Mouse (Mus musculus): ENCODE data around the gene Gfod2.

The Gfod2 gene

DNA sequence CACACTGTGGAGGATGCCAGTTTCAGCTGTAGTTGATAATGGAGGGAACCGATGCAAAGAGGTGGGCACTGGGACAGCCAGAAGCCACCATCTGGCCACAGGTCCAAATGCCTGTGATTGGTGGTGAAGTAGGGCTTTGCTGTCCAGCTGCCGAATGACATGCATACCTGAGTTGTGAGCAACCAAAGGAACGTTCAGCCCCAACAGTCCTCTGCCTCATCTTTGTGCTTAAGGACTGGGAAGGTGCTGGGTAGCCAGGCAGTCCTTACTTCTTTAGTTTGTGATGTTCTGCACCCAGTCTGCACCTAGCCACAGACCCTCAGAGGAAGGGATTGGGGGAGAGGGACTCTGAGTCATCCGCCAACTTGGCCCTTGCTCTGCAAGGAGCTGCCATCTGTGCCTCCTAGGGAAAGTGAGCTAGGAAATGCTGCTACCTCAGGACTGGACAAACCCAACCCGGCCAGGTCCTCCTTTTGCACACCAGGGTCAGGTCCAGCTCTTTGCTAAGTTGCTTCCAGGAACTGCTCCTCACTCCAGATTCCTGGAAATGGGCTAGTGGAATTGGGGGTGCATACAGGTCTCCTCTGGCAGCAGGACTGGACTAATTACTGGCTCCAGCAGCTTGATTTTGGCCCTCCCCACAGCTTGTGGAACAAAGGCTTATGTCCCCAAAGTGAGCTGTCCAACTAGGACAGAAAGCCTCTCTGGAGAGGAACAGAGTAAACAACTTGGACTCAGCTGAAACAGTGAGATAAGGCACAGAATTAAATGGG is 10.2 kb upstream of the Gfod2 start:
- DNase-seq (ENCODE audit: low read depth, low spot score): no peak

DNA sequence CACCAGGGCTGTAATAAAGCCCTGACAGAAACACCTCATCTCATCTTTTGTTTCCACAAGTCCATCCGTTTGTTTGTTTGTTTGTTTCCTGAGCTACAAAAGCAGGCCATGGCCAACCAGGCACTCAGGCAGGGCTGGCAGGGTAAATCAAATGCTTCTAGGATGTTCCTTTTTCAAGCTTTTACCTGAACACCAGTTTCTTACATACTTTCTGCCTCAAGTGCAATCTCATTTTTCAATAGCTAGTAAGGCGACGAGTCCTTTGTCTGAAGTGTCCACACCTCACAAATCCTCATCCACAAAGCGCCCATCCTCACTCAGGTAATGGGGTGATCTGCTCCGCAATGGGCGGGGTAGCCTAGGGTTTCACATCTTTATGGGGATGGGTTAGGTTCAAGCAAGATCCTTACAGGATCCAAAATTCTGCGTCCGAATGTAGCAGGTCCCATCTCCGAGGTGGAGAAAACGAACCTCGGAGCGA is 628 bp downstream of the Gfod2 start:
- no peak for DNase-seq (ENCODE audit: low read depth, low spot score)

DNA sequence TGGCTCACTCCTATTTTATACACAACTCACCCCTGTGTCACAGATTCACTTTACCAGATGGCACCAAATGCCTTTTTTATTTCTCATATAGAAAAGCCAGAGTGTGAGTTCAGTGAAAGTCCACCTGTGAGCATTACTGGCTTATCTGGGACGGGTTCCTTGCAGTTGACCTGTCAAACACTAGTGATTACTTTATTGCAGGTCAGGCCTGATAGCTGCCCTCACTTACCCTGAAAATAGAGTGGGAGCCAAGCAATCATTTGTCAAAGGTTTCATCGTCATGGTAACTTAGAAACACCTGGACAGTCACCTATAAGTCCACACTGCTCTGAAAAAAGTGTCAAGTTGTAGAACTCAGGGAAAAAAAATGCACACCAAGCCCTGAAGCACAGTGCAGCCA is 3.8 kb downstream of the Gfod2 start:
- no peak for DNase-seq (ENCODE audit: low read depth, low spot score)

DNA sequence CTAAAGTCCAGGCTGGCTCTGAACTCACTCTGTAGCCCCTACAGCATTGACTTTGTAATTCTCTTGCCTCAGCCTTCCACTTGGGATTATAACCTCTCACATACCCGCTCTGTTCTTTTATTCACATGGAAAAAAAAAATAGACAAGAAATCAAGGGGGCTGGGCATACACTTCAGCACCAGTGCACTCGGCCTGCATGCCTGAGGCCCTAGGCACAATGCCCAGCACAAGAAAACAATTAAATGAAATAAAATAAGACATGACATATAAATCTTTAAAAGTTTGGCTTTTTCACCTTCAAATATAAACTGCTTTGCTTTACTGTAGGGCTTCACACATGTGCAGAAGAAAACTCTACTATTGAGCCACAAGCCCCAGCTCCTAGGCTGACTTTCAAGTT is 4.5 kb downstream of the Gfod2 start:
- DNase-seq (ENCODE audit: low read depth, low spot score): no peak

DNA sequence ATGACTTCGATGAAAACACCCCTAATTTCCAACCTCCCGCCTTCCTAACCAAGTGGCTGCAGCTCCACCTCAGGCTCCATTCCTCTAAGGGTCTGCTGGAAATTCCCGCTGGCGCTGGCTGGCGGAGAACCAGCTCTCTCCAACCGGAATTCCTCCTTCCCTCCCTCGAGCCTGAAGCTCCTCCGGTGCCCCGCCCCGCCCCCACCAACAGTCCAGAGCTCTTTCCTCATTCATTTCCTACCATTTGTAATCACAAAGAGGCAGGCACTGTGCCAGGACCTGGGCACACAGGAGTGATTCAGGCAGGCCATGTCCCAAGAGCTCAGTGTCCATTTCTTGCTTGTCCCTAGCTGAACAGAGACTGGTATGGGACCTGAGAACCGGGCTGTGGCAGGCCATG is 7.9 kb downstream of the Gfod2 start:
- DNase-seq (ENCODE audit: low read depth, low spot score): no peak

DNA sequence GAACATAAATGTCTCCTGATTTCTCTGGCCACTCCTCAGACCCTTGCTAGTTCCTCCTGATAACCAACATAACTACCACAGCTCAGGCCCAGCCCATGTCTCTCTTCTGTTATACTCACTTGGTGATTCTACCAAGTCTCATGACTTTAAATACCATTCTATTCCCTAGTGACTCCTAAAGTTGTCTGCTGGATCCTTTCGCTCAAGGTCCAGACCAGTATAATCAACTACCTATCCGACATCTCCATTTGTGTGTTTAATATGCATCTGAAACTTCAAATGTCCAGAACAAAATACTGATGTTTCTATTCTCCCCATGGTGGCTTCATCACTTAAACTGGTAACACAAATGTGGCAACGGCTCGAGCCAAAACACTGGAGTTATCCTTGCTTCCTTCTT is 15.2 kb downstream of the Gfod2 start:
- no peak for DNase-seq (ENCODE audit: low read depth, low spot score)

DNA sequence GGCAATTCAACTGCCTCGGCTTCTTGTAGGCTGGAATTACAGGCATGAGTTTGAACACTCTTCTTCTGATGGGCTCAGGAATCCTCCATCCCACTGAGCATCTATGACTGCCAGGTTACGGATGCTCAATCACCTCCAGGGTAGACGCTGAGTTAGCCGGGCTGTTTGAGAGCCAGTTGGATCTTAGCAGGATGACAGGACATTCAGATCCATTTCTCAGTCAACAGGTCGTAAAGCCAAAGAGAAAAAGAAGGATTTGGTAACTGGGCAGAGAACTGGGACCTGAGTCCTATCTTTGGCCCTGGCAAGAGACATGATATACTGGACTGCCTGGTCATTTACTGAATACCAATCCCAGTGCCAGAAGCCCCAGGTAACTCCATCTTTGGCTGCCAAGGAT is 19.2 kb downstream of the Gfod2 start:
- DNase-seq (ENCODE audit: low read depth, low spot score): no peak

DNA sequence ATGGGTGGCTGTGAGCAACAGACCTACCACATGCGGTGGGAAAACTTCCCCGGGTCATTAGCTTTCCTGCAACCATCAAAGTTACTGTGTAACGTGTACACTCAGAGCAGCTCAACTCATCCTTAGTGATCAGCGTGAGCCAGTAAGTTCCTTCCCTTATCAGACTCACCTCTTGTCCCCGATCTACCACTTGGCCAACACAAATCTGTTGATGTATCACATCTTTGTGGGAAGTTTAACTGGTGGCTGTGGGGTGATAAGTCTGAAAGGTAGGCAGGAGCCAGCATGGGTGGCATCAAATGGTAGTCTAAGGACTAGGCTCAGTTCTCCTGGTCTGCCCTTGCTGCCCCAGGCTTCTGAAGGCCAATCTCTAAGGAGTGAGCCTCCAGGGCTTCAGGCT is 26.3 kb downstream of the Gfod2 start:
- DNase-seq (ENCODE audit: low read depth, low spot score): no peak

DNA sequence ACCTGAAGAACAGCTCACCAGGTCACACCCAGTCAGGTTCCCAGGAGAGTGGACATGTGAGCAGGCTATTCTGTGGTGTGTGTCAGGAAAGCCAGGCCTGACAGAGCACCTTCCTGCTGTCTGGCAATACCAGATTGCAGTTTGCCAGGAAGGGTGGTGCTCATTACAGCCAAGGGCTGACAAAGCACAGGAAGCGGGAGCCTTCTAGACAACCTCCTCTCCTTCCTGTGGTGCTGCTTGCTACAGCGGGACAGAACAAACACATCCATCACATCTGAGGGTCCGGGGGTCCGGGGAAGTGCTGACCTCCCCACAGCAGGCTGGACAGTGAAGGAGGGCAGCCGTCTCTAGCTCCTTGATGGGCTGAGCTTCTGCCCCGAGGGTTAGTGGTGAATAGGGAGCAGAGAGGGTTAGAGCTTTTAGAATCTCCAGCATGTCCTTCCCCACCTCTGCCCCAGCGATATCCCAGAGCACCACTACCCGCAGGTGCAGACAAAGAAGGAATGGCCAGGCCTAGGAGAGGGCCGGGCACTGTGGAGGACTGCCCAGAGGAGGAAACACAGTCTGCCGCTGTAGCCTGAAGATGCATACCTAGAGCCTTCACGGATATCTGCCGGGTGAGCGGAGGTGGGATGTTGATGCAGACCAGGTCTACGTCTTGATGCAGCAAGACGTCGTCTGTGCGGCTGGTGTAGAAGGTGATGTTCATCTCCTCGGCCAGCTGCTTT is 30.9 kb downstream of the Gfod2 start:
- DNase-seq (ENCODE audit: low read depth, low spot score): no peak

DNA sequence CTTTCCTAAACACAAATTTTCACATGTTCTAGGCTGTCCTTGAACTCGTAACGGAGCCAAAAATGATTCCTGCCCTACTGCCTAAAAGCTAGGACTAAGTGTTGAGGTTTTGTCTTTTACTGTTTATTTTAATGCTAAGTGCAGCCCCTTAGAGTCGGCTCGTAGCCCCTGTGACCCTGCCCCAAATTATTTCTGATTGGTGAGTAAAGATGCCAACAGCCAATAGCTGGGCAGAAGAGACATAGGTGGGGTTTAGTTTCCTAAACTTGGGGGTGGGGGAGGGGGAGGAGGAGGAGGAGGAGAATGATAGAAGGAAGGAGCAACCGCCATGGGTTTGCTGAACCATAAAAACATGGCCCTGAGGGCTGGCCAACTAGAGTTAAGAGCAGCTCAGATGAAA is 32.7 kb downstream of the Gfod2 start:
- DNase-seq (ENCODE audit: low read depth, low spot score): no peak

DNA sequence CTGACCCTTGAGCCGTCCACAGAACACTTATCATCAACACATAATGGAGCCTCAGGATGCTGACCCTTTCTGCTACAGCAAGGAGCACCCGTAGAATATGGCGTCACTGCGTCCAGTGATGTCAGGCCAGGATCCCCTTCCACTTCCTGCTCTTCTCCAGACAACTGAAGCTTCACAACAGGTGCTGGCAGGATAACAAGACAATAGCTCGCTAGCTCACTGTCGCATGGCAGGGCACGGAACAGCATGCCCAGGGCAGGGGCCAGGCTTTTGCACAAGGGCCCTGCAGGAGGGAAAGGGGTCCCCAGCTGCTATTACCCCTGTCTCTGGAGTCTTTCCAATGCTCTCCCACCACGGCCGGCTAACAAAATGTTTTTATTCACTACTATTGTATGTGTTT is 35.6 kb downstream of the Gfod2 start:
- no peak for DNase-seq (ENCODE audit: low read depth, low spot score)

DNA sequence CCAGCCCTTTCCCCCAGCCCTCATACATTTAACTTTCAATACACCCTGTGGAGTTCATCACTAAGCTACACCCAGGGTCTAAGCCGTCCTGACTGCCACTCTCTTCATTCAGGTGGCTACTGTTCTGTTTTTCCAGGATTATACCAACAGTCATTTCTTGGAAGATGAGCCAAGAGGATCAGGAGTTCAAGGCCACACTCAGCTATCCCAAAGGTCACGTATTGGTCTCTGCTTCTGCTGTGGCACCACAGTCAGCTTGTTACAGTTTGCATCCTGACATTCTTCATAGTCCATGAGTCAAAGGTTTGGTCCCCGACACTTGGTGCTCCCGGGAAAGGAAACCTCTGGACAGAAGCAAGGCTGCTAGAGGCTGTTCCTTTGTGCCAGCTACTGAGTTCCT is 38.8 kb downstream of the Gfod2 start:
- DNase-seq (ENCODE audit: low read depth, low spot score): no peak

DNA sequence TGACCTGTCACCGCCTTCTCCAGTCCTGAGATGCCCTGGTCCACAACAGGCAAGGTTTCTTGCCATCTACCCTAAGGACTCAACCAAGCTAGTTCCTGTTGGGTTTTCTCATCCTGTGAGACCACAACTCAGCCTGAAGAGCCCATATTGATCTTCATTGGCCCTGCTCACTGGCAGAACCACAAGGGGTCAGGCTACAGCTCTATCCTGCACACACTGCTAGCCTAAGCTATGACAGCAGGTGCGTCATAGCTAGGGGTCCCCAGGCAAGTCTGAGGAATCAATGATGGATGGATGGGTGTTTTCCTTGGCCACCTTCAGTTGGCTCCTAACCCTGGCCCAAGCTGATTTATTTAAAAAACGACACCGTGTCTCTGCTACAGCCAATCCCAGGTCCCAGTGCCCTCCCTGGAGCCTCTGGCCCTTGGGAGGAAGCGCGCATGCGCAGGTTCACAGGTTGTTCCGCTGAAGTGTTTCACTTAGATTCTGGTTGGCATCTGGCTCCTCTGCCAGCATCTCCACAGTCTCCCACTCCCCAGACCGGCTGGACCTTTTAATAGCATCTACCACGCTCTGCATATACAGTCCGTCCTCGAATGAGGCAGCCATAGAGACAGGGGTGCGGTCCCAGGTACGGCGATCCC is 42.0 kb downstream of the Gfod2 start:
- DNase-seq (ENCODE audit: low read depth, low spot score): no peak

DNA sequence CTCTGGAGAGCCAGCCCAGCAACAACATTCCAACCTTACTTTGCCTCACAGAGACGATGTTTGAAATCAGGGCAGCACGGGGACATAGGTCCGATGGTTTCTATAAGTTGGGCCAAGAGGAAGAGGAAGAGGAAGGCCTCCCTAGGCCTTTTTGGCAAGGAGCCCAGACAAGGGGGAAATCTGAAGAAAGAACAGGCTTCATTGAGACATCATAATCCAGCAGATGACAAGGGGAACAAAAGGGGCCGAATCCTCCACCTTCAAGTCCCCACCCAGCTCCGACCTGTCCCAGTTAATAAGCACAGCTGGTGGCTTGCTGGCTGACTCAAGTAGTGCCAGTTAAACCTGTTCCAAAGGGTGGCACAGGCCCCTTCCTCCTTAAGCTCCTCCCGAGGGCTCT is 43.4 kb downstream of the Gfod2 start:
- DNase-seq (ENCODE audit: low read depth, low spot score): no peak

DNA sequence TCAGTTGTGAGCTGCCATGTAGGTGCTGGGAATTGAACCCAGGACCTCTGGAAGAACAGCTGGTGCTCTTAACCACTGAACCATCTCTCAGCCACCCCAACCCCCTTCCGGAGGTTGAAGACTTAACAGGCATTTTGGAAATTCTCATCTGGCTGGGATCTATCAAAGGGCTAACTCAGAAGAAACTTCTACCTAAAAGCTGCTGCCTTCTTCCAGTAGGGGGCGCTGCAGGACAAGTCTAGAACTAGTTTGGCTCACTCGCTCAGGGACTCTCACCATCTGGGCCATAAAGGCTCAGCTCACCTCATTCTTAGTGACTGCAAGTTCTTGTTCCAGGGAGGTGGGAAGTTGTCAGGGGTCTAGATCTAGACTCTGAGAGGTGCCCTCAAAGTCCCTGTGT is 44.3 kb downstream of the Gfod2 start:
- peak; percentile 85 for DNase-seq (ENCODE audit: low read depth, low spot score)

DNA sequence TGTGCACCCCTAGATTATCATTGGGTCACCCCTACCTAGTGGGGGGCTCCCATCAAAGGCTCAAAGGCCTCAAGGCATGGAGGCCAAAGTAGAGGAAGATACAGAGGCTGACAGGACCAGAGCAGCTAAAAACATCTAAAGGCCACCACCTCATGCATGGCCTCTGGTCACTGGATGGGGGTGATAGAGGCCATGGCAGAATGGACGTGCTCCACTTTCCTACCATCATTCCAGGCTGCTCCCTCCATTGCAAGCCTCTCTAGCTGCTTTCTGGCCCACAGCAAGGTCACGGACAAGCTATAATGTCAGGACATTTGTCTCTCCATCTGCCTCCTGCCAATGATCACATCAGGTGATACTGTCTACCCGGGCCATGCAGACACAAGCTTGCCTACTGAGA is 46.2 kb downstream of the Gfod2 start:
- no peak for DNase-seq (ENCODE audit: low read depth, low spot score)

DNA sequence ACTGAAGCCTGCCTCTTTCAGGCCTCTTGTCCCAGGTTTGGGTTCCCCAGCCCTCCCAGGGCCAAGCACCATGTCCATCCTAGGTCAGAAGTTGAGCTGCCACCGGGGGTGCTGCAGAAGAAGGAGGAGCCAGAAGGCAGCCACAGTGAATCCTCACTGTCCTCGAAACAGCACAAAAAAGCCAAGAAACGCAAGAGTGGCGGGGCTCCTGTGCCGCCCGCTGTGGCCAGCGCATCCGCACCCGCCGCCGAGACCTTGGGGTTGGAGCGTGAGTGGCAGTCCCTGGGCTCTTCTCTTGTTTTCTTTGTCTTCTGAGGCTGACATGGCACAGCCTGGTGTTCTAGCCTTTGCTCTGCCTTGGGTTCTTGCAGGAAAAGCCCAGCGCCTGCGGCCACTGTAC is 49.1 kb downstream of the Gfod2 start:
- DNase-seq (ENCODE audit: low read depth, low spot score): no peak

DNA sequence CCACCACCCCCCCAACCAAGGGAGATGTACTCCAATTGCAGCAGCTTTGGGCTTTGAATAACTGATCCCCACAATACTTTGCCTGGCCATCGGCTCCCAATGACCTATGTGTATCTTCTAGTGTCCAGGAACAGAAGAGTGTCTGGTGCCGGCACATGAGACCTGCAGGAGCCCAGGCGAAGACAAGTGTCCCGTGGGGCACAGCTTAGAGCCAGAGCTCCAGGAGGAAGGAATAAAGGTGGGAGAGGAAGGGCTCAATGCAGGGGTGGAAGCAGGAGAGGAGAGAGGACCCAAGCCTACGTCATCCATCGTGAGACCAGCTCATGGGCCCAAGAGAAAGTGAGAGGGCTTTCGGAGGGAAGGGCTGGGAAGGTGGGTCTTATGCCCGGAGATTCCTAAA is 49.8 kb downstream of the Gfod2 start:
- no peak for DNase-seq (ENCODE audit: low read depth, low spot score)

DNA sequence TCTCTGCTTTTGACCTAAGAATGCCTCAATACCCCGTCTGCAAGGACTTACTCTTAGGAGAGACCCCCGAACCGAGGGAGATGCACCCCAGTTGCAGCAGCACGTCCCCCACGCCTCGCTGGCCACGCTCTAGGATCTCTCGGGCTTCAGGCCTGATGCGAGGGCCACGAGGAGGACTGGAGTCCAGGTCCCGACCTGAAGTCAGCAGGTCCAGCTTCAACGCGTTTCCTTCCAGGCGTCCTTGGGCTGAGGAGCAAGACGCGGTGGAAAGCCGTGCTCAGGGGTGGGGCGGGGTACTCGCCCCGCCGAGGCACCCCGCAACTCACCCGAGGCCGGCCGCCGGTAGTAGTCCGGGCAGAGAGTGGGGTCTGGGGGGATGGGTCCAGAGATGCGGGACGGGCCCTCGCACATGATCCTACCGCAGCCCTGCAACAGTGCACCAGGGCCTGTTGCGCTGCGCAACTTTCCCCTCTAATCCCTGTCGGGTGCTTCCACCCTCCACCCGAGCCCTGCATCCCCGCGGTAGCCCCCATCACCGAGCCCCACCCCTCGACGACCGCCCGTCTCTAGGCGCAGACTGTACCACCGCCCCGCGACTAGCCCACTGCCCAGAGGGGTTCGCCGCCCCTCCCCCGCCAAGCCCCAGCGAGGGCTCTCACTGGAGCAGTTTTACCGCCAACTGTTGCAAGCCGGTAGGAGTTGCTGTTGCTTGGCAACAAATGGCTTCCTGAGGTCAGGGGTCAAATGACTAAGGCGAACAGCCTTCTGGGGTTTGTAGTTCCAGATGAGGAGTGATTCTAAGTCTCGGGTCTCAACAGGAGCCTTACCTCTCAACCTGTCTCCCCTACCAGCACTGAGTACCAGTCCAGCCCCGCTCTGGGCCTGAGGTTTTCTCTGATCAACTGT is 50.7 kb downstream of the Gfod2 start, which contains the start of the genes 4933405L10Rik and Enkd1:
Gene 4933405L10Rik (plus strand): TSS at position 158 of the 906 bp plus-strand sequence.
Gene Enkd1 (minus strand): TSS at position 713 of the 906 bp plus-strand sequence.
- DNase-seq (ENCODE audit: low read depth, low spot score): peak; percentile 91

DNA sequence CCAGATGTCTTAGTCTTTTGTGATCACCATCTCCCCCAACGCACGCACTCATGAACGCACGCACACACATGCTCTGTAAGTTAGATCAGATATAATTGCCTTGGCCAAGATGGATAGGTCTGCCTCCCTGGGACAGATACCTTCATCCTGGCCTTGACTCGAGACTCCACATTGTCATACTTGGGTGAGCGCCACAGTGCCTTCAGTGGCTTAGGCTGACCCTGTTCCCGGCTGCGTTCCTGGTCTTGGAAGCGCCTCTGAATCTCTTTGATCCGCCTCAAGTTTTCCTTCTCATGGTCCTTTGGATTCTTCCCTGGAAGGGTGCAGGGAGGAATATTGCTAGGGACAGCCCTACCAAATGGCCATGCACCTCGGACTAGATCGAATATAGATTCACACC is 52.0 kb downstream of the Gfod2 start:
- no peak for DNase-seq (ENCODE audit: low read depth, low spot score)

DNA sequence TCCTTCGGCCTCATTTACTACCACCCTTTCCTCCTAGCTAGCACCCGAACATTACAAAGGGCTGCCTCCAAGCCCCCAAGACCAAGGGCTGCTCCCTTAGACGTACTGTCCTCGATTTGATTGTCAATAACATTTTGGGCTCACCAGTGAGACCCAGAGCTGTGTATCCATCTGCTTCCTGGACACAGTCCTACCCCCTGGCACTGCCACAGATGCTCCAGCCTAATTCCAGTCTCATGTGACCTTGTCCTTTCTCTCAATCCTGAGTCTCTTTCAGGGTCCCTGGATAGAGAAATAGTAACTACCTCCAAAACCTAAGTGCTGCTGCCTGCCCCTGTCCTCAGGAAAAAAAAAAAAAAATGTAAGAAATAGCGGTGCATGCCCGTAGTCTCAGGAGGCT is 53.5 kb downstream of the Gfod2 start:
- DNase-seq (ENCODE audit: low read depth, low spot score): no peak

All from A20 (cell line).